Mouse (Mus musculus): ENCODE measurements around the gene Dlx6. TPM values are rescaled to one million over a fixed set of nuclear protein-coding genes. Genes with fewer than 3 reads are reported as not detected.

Dlx6 gene
- polyA plus RNA-seq, 1 experiment from 2014 or later, result not detected

DNA sequence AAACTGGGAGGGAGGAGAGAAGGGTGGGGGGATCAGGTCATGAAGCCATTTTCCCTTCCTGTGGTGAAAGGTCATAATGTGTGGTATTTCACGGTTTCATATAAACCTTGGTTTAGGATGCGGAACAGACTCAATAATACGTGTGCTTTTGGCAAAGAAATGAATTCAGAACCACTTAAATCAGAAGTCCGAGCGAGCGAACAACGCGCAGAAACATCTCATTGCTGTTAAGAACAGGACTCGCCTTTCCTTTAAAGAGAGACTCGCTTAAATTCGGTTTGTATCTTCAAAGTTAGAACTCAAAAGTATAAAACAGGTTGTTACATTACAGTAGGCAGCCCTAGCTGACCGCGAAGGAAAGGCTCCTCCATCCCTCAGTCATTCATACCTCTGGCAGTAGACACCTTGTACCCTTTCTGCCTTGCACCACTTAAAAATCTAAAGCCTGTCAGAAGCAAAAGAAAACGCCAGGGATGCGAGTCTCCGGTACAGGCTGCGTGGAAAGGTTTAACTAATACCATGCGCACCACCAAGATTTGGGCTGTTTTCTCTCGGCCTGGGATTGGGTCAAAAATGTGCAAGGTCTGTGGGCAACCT is 10.4 kb downstream of the Dlx6 start:
- H3K9me3 ChIP-seq, result no peaks in the 10 kb centered on the region
- no peak overlapping the region for H3K27ac ChIP-seq
- H3K4me2 ChIP-seq (replicated peaks), result no peak overlapping the region
- WGBS, result under 1% methylated on average over 19 of the region's 19 CpGs
- no peak overlapping the region for H3K4me3 ChIP-seq
- ATAC-seq (ENCODE audit: low FRiP score, low read depth), result no peak
- peaks cover 97% of the 10 kb centered on the region for H3K27me3 ChIP-seq (replicated peaks)
- H3K9ac ChIP-seq, result no peak overlapping the region
- peaks cover under 1% of the 10 kb centered on the region for H3K4me1 ChIP-seq
- H3K36me3 ChIP-seq, result no peaks in the 10 kb centered on the region

- peaks cover 97% of the 10 kb centered on the region for H3K27me3 ChIP-seq (replicated peaks)
- no peak overlapping the region for H3K9ac ChIP-seq
- 0 out of 2 replicates have a peak, but pooled peaks have one; percentile 7 for ATAC-seq (ENCODE audit: low FRiP score, low read depth)
- no peaks in the 10 kb centered on the region for H3K36me3 ChIP-seq
- no peak overlapping the region for H3K4me2 ChIP-seq (replicated peaks)
- 0% methylated on average over 25 of the region's 25 CpGs for whole genome bisulfite sequencing
- no peak overlapping the region for H3K4me3 ChIP-seq
- H3K27ac ChIP-seq, result no peak overlapping the region
- H3K4me1 ChIP-seq, result peaks cover 3% of the 10 kb centered on the region
- H3K9me3 ChIP-seq, result no peaks in the 10 kb centered on the region
Observed at GRCm38 (mm10) chr6:6874073-6874771, 11.1 kb downstream of the Dlx6 start.

DNA sequence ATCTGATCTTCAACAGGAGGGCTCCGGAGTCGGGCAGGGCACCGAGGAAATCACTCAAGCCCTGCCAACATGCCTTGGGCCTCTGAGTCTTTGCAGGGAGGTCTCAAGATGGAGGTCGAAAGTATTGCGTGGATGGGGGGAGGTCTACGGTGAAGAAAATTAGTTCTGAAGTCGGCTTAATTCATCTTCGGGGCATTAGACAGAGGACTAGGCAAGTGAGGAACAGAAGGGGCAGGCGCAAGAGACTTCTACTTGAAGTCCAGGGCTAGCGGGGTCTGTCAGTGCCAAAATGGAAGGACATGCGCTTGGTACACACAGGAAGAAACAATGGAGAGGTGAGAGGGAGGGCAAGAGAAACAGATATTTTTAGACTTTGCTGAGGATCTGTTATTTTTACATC is 12.0 kb downstream of the Dlx6 start:
- no peaks in the 10 kb centered on the region for H3K9me3 ChIP-seq
- no peak overlapping the region for H3K4me3 ChIP-seq
- H3K36me3 ChIP-seq, result no peaks in the 10 kb centered on the region
- H3K9ac ChIP-seq, result no peak overlapping the region
- no peak for ATAC-seq (ENCODE audit: low FRiP score, low read depth)
- H3K27ac ChIP-seq, result no peak overlapping the region
- WGBS, result 3% methylated on average over 11 of the region's 11 CpGs
- no peak overlapping the region for H3K4me2 ChIP-seq (replicated peaks)
- H3K27me3 ChIP-seq (replicated peaks), result peaks cover 99% of the 10 kb centered on the region
- peaks cover 3% of the 10 kb centered on the region for H3K4me1 ChIP-seq

DNA sequence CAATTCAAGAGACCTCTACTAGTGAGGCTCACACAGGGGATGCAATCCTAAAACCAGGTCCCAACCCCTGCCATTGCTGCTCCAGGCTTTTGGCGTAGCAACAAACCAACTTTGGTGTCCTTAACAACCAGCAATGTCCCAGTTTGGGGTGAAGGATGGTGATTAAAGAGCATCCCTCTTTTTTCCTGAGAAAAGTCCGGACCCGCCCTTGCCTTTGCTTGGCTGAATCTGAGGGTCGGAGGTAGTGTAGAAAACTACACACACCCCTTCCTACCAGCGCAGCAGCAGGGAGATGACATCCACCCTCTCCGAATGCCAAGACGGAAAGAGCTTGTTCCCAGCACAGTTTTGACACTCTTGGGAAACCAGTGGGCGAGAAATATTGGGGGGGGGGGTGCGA is 12.5 kb downstream of the Dlx6 start:
- no peak for ATAC-seq (ENCODE audit: low FRiP score, low read depth)
- Histone ChIP-seq H3K9me3 (no peaks in the 10 kb centered on the region), H3K9ac (no peak overlapping the region), H3K27ac (no peak overlapping the region), H3K4me2 (replicated peaks) (no peak overlapping the region), H3K4me3 (no peak overlapping the region), H3K27me3 (replicated peaks) (peaks cover 98% of the 10 kb centered on the region), H3K36me3 (no peaks in the 10 kb centered on the region), H3K4me1 (peaks cover 3% of the 10 kb centered on the region)
- WGBS, result under 1% methylated on average over 9 of the region's 9 CpGs

DNA sequence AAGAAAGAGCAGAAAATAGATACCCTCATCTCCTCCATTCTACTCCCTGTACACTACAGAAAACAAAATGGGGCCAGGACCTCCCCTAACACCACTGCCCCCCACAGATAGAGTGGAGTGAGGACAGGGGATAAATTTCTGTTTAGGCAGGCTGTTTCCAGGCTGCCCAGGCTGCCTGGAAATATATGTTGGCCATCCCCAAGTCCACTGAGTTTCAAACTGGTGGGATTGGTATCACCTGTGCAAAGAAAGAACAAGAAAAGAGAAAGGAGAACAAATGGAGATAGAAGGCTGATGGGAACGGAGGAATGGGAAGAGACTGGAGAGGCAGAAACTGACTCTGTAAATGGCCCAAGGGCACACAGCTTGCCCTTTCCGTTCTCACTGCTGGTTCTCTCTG is 13.1 kb downstream of the Dlx6 start:
- Histone ChIP-seq H3K4me2 (replicated peaks) (no peak overlapping the region), H3K9ac (no peak overlapping the region)
- ATAC-seq (ENCODE audit: low FRiP score, low read depth), result no peak

DNA sequence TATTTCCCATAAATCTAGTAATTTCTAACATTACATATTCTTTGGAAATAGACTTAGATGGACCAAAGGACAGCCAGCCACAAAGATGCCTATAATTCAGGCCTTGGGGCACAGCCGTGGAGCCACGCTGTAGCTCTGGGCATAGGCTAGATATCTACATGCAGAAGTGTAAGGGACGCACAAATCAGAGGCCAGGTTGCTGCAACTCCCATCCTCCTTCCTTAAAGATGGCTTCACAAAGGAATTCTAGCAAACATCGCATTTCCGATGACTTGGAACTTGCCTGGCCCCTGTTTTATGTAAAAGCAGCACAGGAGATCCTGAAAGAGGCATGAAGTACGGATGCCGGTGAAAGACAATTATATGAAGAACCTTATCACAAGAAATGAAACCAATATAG is 13.6 kb downstream of the Dlx6 start:
- Histone ChIP-seq H3K36me3 (no peaks in the 10 kb centered on the region), H3K4me1 (peaks cover 13% of the 10 kb centered on the region)

More for the DNA sequence above, 13.1 kb downstream of the Dlx6 start:
- H3K4me3 ChIP-seq, result no peak overlapping the region
- H3K27me3 ChIP-seq (replicated peaks), result peaks cover 98% of the 10 kb centered on the region
- no peaks in the 10 kb centered on the region for H3K36me3 ChIP-seq
- no peaks in the 10 kb centered on the region for H3K9me3 ChIP-seq
- H3K4me1 ChIP-seq, result peaks cover 8% of the 10 kb centered on the region
- no peak overlapping the region for H3K27ac ChIP-seq
- 2% methylated on average over 2 of the region's 2 CpGs for WGBS

DNA sequence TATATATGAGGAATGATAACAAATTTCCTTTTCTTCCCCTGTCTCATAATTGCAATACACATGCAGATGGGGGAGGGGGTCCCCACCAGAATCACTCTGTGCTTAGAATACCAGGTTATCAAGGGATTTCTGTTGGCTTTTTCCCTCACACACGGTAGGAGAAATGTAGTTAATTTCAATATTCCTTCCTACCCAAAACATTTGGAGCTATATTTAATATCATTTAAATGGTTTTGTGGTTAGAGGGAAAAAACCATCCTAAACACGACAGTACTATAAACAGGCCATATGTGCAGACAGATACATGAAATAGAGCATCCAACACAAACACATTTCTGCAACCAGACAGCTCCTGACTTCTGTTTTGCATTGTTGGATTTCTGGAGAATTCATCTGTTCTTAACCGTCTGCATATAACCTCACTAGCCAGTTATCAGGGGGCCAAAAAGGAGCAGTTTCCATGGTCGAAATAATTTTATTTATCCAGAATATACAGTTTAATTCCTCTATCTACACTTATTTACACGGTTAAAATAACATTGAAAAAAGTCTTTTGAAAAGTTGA is 14.3 kb downstream of the Dlx6 start:
- Histone ChIP-seq H3K4me3 (no peak overlapping the region), H3K27ac (no peak overlapping the region), H3K4me1 (peaks cover 16% of the 10 kb centered on the region), H3K4me2 (replicated peaks) (no peak overlapping the region), H3K27me3 (replicated peaks) (peaks cover 98% of the 10 kb centered on the region), H3K36me3 (no peaks in the 10 kb centered on the region), H3K9ac (no peak overlapping the region), H3K9me3 (no peaks in the 10 kb centered on the region)
- WGBS, result 12% methylated on average over 5 of the region's 5 CpGs
- ATAC-seq (ENCODE audit: low FRiP score, low read depth), result no peak

More for the DNA sequence above, 13.6 kb downstream of the Dlx6 start:
- Histone ChIP-seq H3K4me3 (no peak overlapping the region), H3K4me2 (replicated peaks) (no peak overlapping the region), H3K27ac (no peak overlapping the region), H3K9ac (no peak overlapping the region), H3K9me3 (no peaks in the 10 kb centered on the region), H3K27me3 (replicated peaks) (peaks cover 98% of the 10 kb centered on the region)
- 7% methylated on average over 7 of the region's 7 CpGs for WGBS
- no peak for ATAC-seq (ENCODE audit: low FRiP score, low read depth)

GRCm38 (mm10) chr6:6877981-6878840 is 15.1 kb downstream of the Dlx6 start:
- Histone ChIP-seq H3K27ac (no peak overlapping the region), H3K27me3 (replicated peaks) (peaks cover 98% of the 10 kb centered on the region), H3K4me1 (peaks cover 16% of the 10 kb centered on the region), H3K9me3 (no peaks in the 10 kb centered on the region), H3K9ac (no peak overlapping the region), H3K36me3 (no peaks in the 10 kb centered on the region), H3K4me3 (no peak overlapping the region), H3K4me2 (replicated peaks) (no peak overlapping the region)
- WGBS, result 1% methylated on average over 34 of the region's 34 CpGs
- ATAC-seq (ENCODE audit: low FRiP score, low read depth), result peak; percentile 3; the same call in 1 of the 2 replicates

- H3K4me3 ChIP-seq, result no peak overlapping the region
- WGBS, result 1% methylated on average over 14 of the region's 14 CpGs
Observed at GRCm38 (mm10) chr6:6878841-6879291, 15.7 kb downstream of the Dlx6 start.

DNA sequence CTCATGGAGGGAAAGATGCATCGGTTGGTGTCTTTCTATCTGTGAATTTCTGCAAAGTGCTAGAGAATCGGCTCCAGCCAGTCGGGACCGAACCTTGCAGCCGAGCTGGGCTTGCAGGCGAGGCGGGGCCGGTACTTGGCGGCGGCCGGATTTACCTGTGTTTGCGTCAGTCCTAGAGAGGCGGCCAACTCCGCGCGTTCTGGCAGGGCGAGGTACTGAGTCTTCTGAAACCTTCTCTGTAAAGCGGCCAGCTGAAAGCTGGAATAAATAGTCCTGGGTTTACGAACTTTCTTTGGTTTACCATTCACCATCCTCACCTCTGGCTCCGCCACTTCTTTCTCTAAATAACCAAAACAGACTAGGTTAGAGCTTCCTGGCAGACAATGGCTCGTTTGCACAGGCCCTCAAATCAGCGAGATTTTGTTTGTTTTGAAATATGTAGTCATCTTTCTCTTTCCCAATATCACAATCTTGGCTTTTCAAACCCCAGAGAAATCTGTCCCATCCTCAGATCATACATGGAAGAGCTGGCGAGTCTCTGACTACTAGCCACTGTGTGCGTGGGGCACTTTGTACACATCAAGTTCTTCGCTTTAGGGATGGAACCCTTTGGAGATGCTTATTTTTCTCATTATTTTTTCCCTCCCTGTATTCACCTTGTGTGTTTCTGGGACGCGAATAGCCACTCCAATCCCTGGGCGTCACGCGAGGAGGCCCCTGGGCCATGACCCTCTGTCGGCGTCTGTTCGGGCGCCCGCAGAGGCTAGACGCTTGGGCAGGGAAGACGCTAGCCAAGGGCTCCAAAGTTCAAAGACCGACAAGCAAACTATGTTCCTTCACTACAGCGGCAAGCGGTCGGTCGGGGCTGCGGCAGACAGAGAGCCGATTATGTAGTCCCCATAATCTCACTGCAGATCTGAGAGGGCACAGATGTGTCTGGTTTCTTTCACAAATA is 16.5 kb downstream of the Dlx6 start:
- peaks cover 91% of the 10 kb centered on the region for H3K27me3 ChIP-seq (replicated peaks)
- H3K36me3 ChIP-seq, result no peaks in the 10 kb centered on the region
- no peak overlapping the region for H3K4me2 ChIP-seq (replicated peaks)
- H3K9ac ChIP-seq, result no peak overlapping the region
- WGBS, result 2% methylated on average over 44 of the region's 44 CpGs
- no peak overlapping the region for H3K27ac ChIP-seq
- peaks cover 16% of the 10 kb centered on the region for H3K4me1 ChIP-seq
- no peaks in the 10 kb centered on the region for H3K9me3 ChIP-seq
- H3K4me3 ChIP-seq, result no peak overlapping the region
- no peak for ATAC-seq (ENCODE audit: low FRiP score, low read depth)

More at GRCm38 (mm10) chr6:6878841-6879291, 15.7 kb downstream of the Dlx6 start:
- Histone ChIP-seq H3K27me3 (replicated peaks) (peaks cover 98% of the 10 kb centered on the region), H3K9me3 (no peaks in the 10 kb centered on the region), H3K27ac (no peak overlapping the region), H3K4me1 (peaks cover 16% of the 10 kb centered on the region), H3K9ac (no peak overlapping the region), H3K4me2 (replicated peaks) (no peak overlapping the region), H3K36me3 (no peaks in the 10 kb centered on the region)
- ATAC-seq (ENCODE audit: low FRiP score, low read depth), result peak; percentile 22; the same call in 1 of the 2 replicates

All from neural tube, embryonic 12.5 days (tissue).